Mouse (Mus musculus) limb, embryonic 12.5 days (tissue): ENCODE measurements around the gene Klhl22. TPM values are rescaled to one million over a fixed set of nuclear protein-coding genes. Genes with fewer than 3 reads are reported as not detected.
A peak's percentile ranks its signal among the peaks of the same experiment; 100 is the strongest.

Experiments
- ATAC-seq: fragments of 200-750 bp; cut with Nextera tagmentation; 2 replicates; pipeline ENCODE4 v1.8.0; 2017; ENCODE audit warnings: low read depth, moderate TSS enrichment; ENCODE audit not compliant: insufficient number of reproducible peaks, insufficient read depth, low FRiP score, low TSS enrichment
- H3K27ac ChIP-seq: fragments of 300-500 bp; sonication (generic); 2 replicates; pipeline ENCODE4 v1.5.1; 2016; ENCODE audit warnings: mild to moderate bottlenecking, moderate library complexity
- H3K27me3 ChIP-seq: fragments of 300-500 bp; sonication (generic); 2 replicates; pipeline ENCODE4 v1.6.1; 2016; ENCODE audit warnings: mild to moderate bottlenecking, moderate library complexity
- H3K36me3 ChIP-seq: fragments of 300-500 bp; sonication (generic); 2 replicates; pipeline ENCODE4 v1.6.1; 2016; ENCODE audit warnings: mild to moderate bottlenecking, moderate library complexity
- H3K4me1 ChIP-seq: fragments of 300-500 bp; sonication (generic); replicated peaks from 2 replicates; pipeline ENCODE4 v1.6.1; 2016
- H3K4me2 ChIP-seq: fragments of 300-500 bp; sonication (generic); 2 replicates; pipeline ENCODE4 v1.6.1; 2016; ENCODE audit warnings: mild to moderate bottlenecking, moderate library complexity
- H3K4me3 ChIP-seq: fragments of 300-500 bp; sonication (generic); replicated peaks from 2 replicates; pipeline ENCODE4 v1.5.1; 2016; ENCODE audit warnings: mild to moderate bottlenecking
- H3K9ac ChIP-seq: fragments of 300-500 bp; sonication (generic); replicated peaks from 2 replicates; pipeline ENCODE4 v1.6.1; 2016; ENCODE audit warnings: mild to moderate bottlenecking, moderate library complexity
- H3K9me3 ChIP-seq: fragments of 300-500 bp; sonication (generic); 2 replicates; pipeline ENCODE4 v1.6.1; 2016; ENCODE audit warnings: mild to moderate bottlenecking, moderate library complexity
- WGBS: fragments of 180-500 bp; shearing (Covaris S2); methylation state at CpG from one replicate; pipeline ENCODE4 v1.1.7; 2016; 5-methylcytosine and 5-hydroxymethylcytosine counted together
- polyA plus RNA-seq: library from polyadenylated mRNA; unstranded; fragments of >200 nt; fragmentation: Nextera tagmentation; extraction: Ambion mirVana; gene quantifications from 2 replicates; pipeline ENCODE4 v1.2.1, GENCODE M21; 2016

Klhl22 gene
- polyA plus RNA-seq, 1 experiment from 2014 or later: 87.7 TPM

- ATAC-seq: no peak
- no peak overlapping the region for H3K27ac ChIP-seq
- 7% methylated on average over 18 of the region's 18 CpGs for WGBS
Observed at GRCm38 (mm10) chr16:17802456-17802838, 43.0 kb downstream of the Klhl22 start.

GRCm38 (mm10) chr16:17802839-17803674, 43.6 kb downstream of the Klhl22 start:
- Histone ChIP-seq H3K4me2 (peak overlapping the region; percentile 60), H3K4me3 (peak overlapping the region; percentile 32), H3K9ac (peak overlapping the region; percentile 52; the same call in 1 of the 2 replicates), H3K9me3 (no peaks in the 10 kb centered on the region), H3K27ac (no peak overlapping the region), H3K36me3 (peaks cover 55% of the 10 kb centered on the region), H3K4me1 (peaks cover 97% of the 10 kb centered on the region), H3K27me3 (peaks cover 78% of the 10 kb centered on the region)
- 3% methylated on average over 83 of the region's 83 CpGs for WGBS
- no peak for ATAC-seq

More at GRCm38 (mm10) chr16:17802456-17802838, 43.0 kb downstream of the Klhl22 start:
- H3K9me3 ChIP-seq: no peaks in the 10 kb centered on the region
- peak overlapping the region; percentile 60 for H3K4me2 ChIP-seq
- H3K9ac ChIP-seq: peak overlapping the region; percentile 52; the same call in 1 of the 2 replicates
- peaks cover 49% of the 10 kb centered on the region for H3K36me3 ChIP-seq
- peaks cover 91% of the 10 kb centered on the region for H3K4me1 ChIP-seq
- peak overlapping the region; percentile 32 for H3K4me3 ChIP-seq
- peaks cover 78% of the 10 kb centered on the region for H3K27me3 ChIP-seq

GRCm38 (mm10) chr16:17803675-17804448, 44.4 kb downstream of the Klhl22 start:
- peak overlapping the region; percentile 60 for H3K4me2 ChIP-seq
- peaks cover 61% of the 10 kb centered on the region for H3K36me3 ChIP-seq
- no peaks in the 10 kb centered on the region for H3K9me3 ChIP-seq
- no peak for ATAC-seq
- H3K4me3 ChIP-seq: peak overlapping the region; percentile 32
- peaks cover 99% of the 10 kb centered on the region for H3K4me1 ChIP-seq
- peak overlapping the region; percentile 52; the same call in 1 of the 2 replicates for H3K9ac ChIP-seq
- no peak overlapping the region for H3K27ac ChIP-seq
- 13% methylated on average over 33 of the region's 33 CpGs for WGBS
- peaks cover 76% of the 10 kb centered on the region for H3K27me3 ChIP-seq

- Histone ChIP-seq H3K27ac (no peak overlapping the region), H3K9me3 (no peaks in the 10 kb centered on the region), H3K36me3 (peaks cover 61% of the 10 kb centered on the region), H3K27me3 (peaks cover 70% of the 10 kb centered on the region), H3K4me1 (peaks cover 99% of the 10 kb centered on the region), H3K9ac (peak overlapping the region; percentile 35; the same call in 1 of the 2 replicates), H3K4me3 (peak overlapping the region; percentile 32), H3K4me2 (peak overlapping the region; percentile 60)
- peak; percentile 26; the same call in 1 of the 2 replicates for ATAC-seq
- 3% methylated on average over 33 of the region's 33 CpGs for WGBS
Observed at GRCm38 (mm10) chr16:17804449-17804912, 45.1 kb downstream of the Klhl22 start.

- Histone ChIP-seq H3K4me2 (peak overlapping the region; percentile 60), H3K36me3 (peaks cover 61% of the 10 kb centered on the region), H3K4me1 (peaks cover 99% of the 10 kb centered on the region), H3K27ac (no peak overlapping the region), H3K4me3 (peak overlapping the region; percentile 32; the same call in 1 of the 2 replicates), H3K9ac (0 out of 2 replicates have a peak overlapping the region, but pooled peaks have one; percentile 35), H3K9me3 (no peaks in the 10 kb centered on the region), H3K27me3 (peaks cover 67% of the 10 kb centered on the region)
- ATAC-seq: no peak
- 22% methylated on average over 7 of the region's 7 CpGs for WGBS
Observed at GRCm38 (mm10) chr16:17804982-17805381, 45.6 kb downstream of the Klhl22 start.

GRCm38 (mm10) chr16:17806581-17807191, 47.3 kb downstream of the Klhl22 start:
- Histone ChIP-seq H3K36me3 (peaks cover 56% of the 10 kb centered on the region), H3K4me1 (peaks cover 97% of the 10 kb centered on the region), H3K27ac (peak overlapping the region; percentile 90), H3K4me3 (peak overlapping the region; percentile 42), H3K9ac (peak overlapping the region; percentile 73), H3K4me2 (peak overlapping the region; percentile 80), H3K9me3 (no peaks in the 10 kb centered on the region), H3K27me3 (peaks cover 54% of the 10 kb centered on the region)
- ATAC-seq: no peak
- 5% methylated on average over 50 of the region's 50 CpGs for WGBS

GRCm38 (mm10) chr16:17807192-17808009, 48.0 kb downstream of the Klhl22 start:
- Histone ChIP-seq H3K4me2 (peak overlapping the region; percentile 80), H3K4me1 (peaks cover 89% of the 10 kb centered on the region), H3K9me3 (no peaks in the 10 kb centered on the region), H3K4me3 (peak overlapping the region; percentile 42), H3K27me3 (peaks cover 47% of the 10 kb centered on the region), H3K9ac (peak overlapping the region; percentile 73), H3K36me3 (peaks cover 56% of the 10 kb centered on the region), H3K27ac (peak overlapping the region; percentile 90)
- 3% methylated on average over 73 of the region's 73 CpGs for WGBS
- 0 out of 2 replicates have a peak, but pooled peaks have one; percentile 22 for ATAC-seq

- peak overlapping the region; percentile 23; the same call in 1 of the 2 replicates for H3K9ac ChIP-seq
- no peak for ATAC-seq
Observed at GRCm38 (mm10) chr16:17809125-17809524, 49.7 kb downstream of the Klhl22 start.

GRCm38 (mm10) chr16:17809711-17810110, 50.3 kb downstream of the Klhl22 start:
- WGBS: 6% methylated on average over 7 of the region's 7 CpGs
- no peak overlapping the region for H3K4me3 ChIP-seq
- no peaks in the 10 kb centered on the region for H3K9me3 ChIP-seq
- peaks cover 66% of the 10 kb centered on the region for H3K4me1 ChIP-seq
- ATAC-seq: peak; percentile 85
- peaks cover 33% of the 10 kb centered on the region for H3K27me3 ChIP-seq
- peaks cover 40% of the 10 kb centered on the region for H3K36me3 ChIP-seq
- H3K27ac ChIP-seq: peak overlapping the region; percentile 98
- H3K4me2 ChIP-seq: peak overlapping the region; percentile 22
- H3K9ac ChIP-seq: peak overlapping the region; percentile 34; the same call in 1 of the 2 replicates

More at GRCm38 (mm10) chr16:17809125-17809524, 49.7 kb downstream of the Klhl22 start:
- H3K9me3 ChIP-seq: no peaks in the 10 kb centered on the region
- WGBS: 80% methylated on average over 4 of the region's 4 CpGs
- peaks cover 42% of the 10 kb centered on the region for H3K36me3 ChIP-seq
- H3K4me3 ChIP-seq: no peak overlapping the region
- peaks cover 36% of the 10 kb centered on the region for H3K27me3 ChIP-seq
- peaks cover 72% of the 10 kb centered on the region for H3K4me1 ChIP-seq
- H3K4me2 ChIP-seq: peak overlapping the region; percentile 22
- H3K27ac ChIP-seq: peak overlapping the region; percentile 98

GRCm38 (mm10) chr16:17812120-17812519, 52.7 kb downstream of the Klhl22 start:
- H3K9me3 ChIP-seq: no peaks in the 10 kb centered on the region
- H3K36me3 ChIP-seq: peaks cover 15% of the 10 kb centered on the region
- H3K4me3 ChIP-seq: no peak overlapping the region
- H3K9ac ChIP-seq: no peak overlapping the region
- H3K27ac ChIP-seq: no peak overlapping the region
- peaks cover 9% of the 10 kb centered on the region for H3K27me3 ChIP-seq
- ATAC-seq: no peak
- peaks cover 56% of the 10 kb centered on the region for H3K4me1 ChIP-seq
- 6% methylated on average over 5 of the region's 5 CpGs for WGBS
- no peak overlapping the region for H3K4me2 ChIP-seq
